Mouse (Mus musculus): ENCODE data around the gene Gm17018.

DNA sequence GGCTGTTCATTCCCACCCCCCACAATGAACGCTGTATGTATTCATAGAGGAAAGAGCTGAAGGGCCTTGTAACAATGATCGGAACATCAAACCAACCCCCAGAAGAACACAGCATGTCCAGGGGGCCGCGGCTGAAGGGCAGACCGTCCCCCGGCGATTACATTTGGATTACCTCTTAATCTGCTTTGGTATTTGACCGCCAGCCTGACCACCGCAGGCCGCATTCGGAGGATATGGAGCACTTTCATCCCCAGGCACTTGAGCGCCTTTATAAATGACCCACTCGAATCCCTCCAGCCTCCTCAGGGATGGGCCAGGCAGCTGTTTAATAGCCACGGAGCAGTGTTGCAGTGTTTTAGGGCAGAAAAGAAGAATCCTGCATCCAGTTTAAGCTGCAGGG, 7.0 kb downstream of the Gm17018 start:
- TF ChIP-seq POLR2A (IDR thresholded peaks at IDR 0.05; ENCODE audit: low read depth, low read length): no peak
- TF ChIP-seq CTCF (conservative IDR thresholded peaks at IDR 0.05; ENCODE audit: insufficient read depth, insufficient read length, low read depth, low read length): no peak
